Mouse (Mus musculus) C2C12 (cell line): Measurements from ENCODE around the gene Psmc2. TPM values are rescaled to one million over a fixed set of nuclear protein-coding genes. Genes with fewer than 3 reads are reported as not detected.

ENCODE experiments used
- H3K27me3 ChIP-seq: one replicate; pipeline ENCODE4 v1.6.1; 2011; ENCODE audit not compliant: control insufficient read depth, insufficient read depth, insufficient read length
- H3K36me3 ChIP-seq: one replicate; pipeline ENCODE4 v1.6.1; 2011; ENCODE audit not compliant: control insufficient read depth, insufficient read depth
- H3K4me3 ChIP-seq: one replicate; pipeline ENCODE4 v1.5.1; 2011; ENCODE audit warnings: mild to moderate bottlenecking, control low read depth; ENCODE audit not compliant: poor library complexity, insufficient read depth, severe bottlenecking
- H3K79me2 ChIP-seq: one replicate; pipeline ENCODE4 v1.6.1; 2011; ENCODE audit not compliant: control insufficient read depth, insufficient read depth
- H3K79me3 ChIP-seq: one replicate; pipeline ENCODE4 v1.6.1; 2011; ENCODE audit warnings: low read depth, control low read depth
- H3ac ChIP-seq: one replicate; pipeline ENCODE3; 2011; ENCODE audit warnings: low read depth; ENCODE audit not compliant: control insufficient read depth, insufficient read length
- CEBPB ChIP-seq: IDR thresholded peaks from one replicate; pipeline ENCODE4 v1.6.1; 2011; ENCODE audit warnings: low read depth, mild to moderate bottlenecking, control low read depth, moderate library complexity
- CTCF ChIP-seq: IDR thresholded peaks from one replicate; pipeline ENCODE4 v1.5.1; 2011; ENCODE audit not compliant: control insufficient read depth, insufficient read depth, insufficient read length
- FOSL1 ChIP-seq: IDR thresholded peaks from one replicate; pipeline ENCODE4 v1.8.0; 2011; ENCODE audit warnings: mild to moderate bottlenecking, low read length; ENCODE audit not compliant: poor library complexity, insufficient read depth, severe bottlenecking
- MAX ChIP-seq: IDR thresholded peaks from one replicate; pipeline ENCODE4 v1.6.1; 2011; ENCODE audit warnings: mild to moderate bottlenecking, control low read depth
- MYOD1 ChIP-seq: IDR thresholded peaks from one replicate; pipeline ENCODE4 v1.6.1; 2011; ENCODE audit warnings: low read depth; ENCODE audit not compliant: control insufficient read depth, insufficient read length
- MYOG ChIP-seq: IDR thresholded peaks from one replicate; pipeline ENCODE4 v1.6.1; 2011; ENCODE audit not compliant: control insufficient read depth, insufficient read length; ENCODE audit errors: extremely low read depth
- USF1 ChIP-seq: IDR thresholded peaks from one replicate; pipeline ENCODE4 v1.6.1; 2011; ENCODE audit warnings: low read depth, mild to moderate bottlenecking, control low read depth, moderate library complexity
- polyA plus RNA-seq: library from polyadenylated mRNA; unstranded; fragments of >200 nt; fragmentation: generic; extraction: Trizol; gene quantifications from one replicate; pipeline ENCODE4 v1.2.1, GENCODE M21; 2012; ENCODE audit warnings: missing spikeins

The Psmc2 gene
- polyA plus RNA-seq, 1 experiment: 141 TPM

DNA sequence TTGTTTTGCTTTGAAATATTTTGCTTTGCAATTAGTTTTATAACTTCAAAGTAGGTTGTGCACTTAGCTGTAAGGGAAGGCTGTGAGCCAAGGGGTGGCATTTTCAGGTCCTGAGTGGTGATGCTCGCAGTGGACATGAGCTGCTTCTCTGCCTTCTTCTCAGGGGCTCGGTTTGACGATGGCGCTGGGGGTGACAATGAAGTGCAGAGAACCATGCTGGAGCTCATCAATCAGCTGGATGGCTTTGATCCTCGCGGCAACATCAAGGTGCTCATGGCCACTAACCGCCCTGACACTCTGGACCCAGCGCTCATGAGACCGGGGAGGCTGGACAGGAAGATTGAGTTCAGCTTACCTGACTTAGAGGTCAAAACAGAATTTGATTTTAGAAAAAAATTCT, 17.8 kb downstream of the Psmc2 start:
- Histone ChIP-seq H3K36me3 (peaks cover 68% of the 10 kb centered on the region), H3K27me3 (no peaks in the 10 kb centered on the region), H3K79me2 (no peaks in the 10 kb centered on the region), H3K79me3 (no peaks in the 10 kb centered on the region), H3K4me3 (no peak overlapping the region), H3ac (no peak overlapping the region)
- TF ChIP-seq USF1 (no peak), MYOD1 (no peak), FOSL1 (no peak), CTCF (no peak), CEBPB (no peak), MAX (no peak), MYOG (no peak)

DNA sequence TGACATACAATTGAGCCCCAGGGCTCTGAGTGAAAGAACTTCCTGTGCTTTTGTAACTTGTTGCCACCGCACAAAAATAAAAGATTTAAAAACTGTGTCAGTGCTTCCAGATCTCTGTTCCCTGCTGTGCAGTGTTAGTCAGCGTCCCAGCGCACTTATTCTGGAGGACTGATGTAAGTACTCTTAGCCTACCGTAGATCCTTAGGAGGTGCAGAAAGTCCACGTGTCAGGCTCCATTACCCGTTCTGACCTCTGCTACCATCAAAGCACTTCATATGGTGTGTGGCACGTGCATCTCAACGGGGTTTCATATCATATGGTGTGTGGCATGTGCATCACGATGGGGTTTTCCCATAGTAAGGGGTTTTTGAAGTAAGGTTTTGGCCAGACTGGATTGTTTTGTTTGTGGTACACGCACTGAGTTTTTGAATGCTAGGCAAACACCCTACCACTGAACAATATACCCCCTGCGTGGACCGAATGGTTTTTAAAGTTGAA, 18.7 kb downstream of the Psmc2 start:
- Histone ChIP-seq H3K79me2 (no peaks in the 10 kb centered on the region), H3K27me3 (no peaks in the 10 kb centered on the region), H3K36me3 (peaks cover 60% of the 10 kb centered on the region), H3ac (no peak overlapping the region), H3K4me3 (no peak overlapping the region), H3K79me3 (no peaks in the 10 kb centered on the region)
- no peak for TF ChIP-seq CTCF
- TF ChIP-seq MAX: no peak
- no peak for TF ChIP-seq MYOD1
- TF ChIP-seq FOSL1: no peak
- TF ChIP-seq MYOG: no peak
- TF ChIP-seq CEBPB: no peak
- no peak for TF ChIP-seq USF1

- no peak overlapping the region for H3ac ChIP-seq
- no peaks in the 10 kb centered on the region for H3K79me3 ChIP-seq
- no peak overlapping the region for H3K4me3 ChIP-seq
- H3K36me3 ChIP-seq: peaks cover 49% of the 10 kb centered on the region
- no peak for TF ChIP-seq CTCF
- no peak for TF ChIP-seq MYOD1
- no peaks in the 10 kb centered on the region for H3K27me3 ChIP-seq
- no peaks in the 10 kb centered on the region for H3K79me2 ChIP-seq
These were observed 19.8 kb downstream of the Psmc2 start for GRCm38 (mm10) chr5:21804837-21805236.

DNA sequence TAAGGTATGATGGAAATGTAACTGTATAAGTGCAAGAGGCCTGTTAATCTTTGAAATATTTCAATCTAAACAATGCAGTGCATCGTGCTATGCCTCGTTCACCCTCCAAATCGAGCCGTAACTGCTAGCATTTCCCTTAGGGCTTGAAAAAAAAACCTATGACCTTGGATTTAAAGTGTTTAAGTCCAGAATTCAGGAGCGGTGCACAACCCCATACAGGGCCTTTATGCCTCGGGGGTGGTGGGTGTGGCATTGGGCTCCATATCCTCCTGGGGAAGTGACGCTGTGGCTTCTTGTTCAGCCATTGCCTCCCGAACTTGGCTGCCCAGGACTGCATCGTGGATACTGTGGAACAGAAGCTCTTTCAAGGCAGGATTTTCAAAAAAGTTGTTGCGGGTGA, 25.8 kb downstream of the Psmc2 start:
- H3K4me3 ChIP-seq: no peak overlapping the region
- no peaks in the 10 kb centered on the region for H3K27me3 ChIP-seq
- H3K36me3 ChIP-seq: no peaks in the 10 kb centered on the region
- no peak overlapping the region for H3ac ChIP-seq
- TF ChIP-seq USF1 (no peak), MYOD1 (no peak), MYOG (no peak), CEBPB (no peak), MAX (no peak), CTCF (no peak), FOSL1 (no peak)
- no peaks in the 10 kb centered on the region for H3K79me2 ChIP-seq
- H3K79me3 ChIP-seq: no peaks in the 10 kb centered on the region

DNA sequence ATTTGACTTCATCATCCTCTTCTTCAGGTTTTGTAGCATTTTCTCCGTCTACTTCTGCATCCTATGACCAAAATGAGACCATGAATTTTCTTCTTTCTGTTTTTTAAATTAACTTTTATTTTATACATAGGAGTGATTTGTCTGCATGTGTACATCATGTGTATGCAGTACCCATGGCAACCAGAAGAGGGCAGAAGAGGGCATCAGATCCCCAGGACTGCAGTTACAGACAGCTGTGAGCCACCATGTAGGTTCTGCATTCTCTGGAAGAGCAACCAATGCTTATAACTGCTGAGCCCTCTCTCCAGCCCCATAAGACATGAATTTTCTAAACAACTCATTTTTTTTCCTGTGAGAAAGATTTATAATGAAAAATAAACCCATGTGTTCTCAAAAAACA, 28.9 kb downstream of the Psmc2 start:
- H3K79me3 ChIP-seq: no peaks in the 10 kb centered on the region
- no peaks in the 10 kb centered on the region for H3K27me3 ChIP-seq
- H3K4me3 ChIP-seq: no peak overlapping the region
- H3K36me3 ChIP-seq: no peaks in the 10 kb centered on the region
- TF ChIP-seq MYOD1 (no peak), MYOG (no peak), FOSL1 (no peak), CTCF (no peak)
- no peaks in the 10 kb centered on the region for H3K79me2 ChIP-seq
- no peak overlapping the region for H3ac ChIP-seq

DNA sequence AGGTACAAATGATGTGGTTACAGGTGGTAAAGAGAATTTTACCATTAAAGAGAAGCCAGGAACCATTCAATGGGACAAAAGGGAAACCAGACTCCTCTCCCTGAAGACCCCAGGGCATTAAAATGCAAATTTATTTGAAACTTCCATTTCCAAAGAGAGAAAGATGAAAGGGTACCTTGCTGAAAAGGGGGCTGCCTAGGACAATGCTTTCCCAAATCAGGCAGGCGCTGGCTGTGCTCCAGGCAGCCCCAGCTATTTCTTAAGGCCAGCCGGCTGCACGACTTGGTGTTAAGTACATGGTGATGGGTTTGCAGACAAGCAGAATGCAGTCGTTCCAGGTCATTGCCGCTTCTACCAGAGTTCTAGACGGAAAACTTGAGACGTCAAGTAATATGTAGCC, 41.3 kb downstream of the Psmc2 start:
- TF ChIP-seq MYOD1: no peak
- TF ChIP-seq USF1: no peak
- TF ChIP-seq MAX: no peak
- no peak for TF ChIP-seq MYOG
- no peak for TF ChIP-seq CEBPB
- H3K4me3 ChIP-seq: no peak overlapping the region
- no peaks in the 10 kb centered on the region for H3K79me2 ChIP-seq
- H3K79me3 ChIP-seq: no peaks in the 10 kb centered on the region
- no peak overlapping the region for H3ac ChIP-seq
- peaks cover 14% of the 10 kb centered on the region for H3K27me3 ChIP-seq
- no peaks in the 10 kb centered on the region for H3K36me3 ChIP-seq
